Mouse (Mus musculus): ENCODE results near the gene Slc27a3. TPM values are rescaled to one million over a fixed set of nuclear protein-coding genes. Genes with fewer than 3 reads are reported as not detected.

Gene Slc27a3
- polyA plus RNA-seq, 1 experiment from 2014 or later, result 11.0 TPM

DNA sequence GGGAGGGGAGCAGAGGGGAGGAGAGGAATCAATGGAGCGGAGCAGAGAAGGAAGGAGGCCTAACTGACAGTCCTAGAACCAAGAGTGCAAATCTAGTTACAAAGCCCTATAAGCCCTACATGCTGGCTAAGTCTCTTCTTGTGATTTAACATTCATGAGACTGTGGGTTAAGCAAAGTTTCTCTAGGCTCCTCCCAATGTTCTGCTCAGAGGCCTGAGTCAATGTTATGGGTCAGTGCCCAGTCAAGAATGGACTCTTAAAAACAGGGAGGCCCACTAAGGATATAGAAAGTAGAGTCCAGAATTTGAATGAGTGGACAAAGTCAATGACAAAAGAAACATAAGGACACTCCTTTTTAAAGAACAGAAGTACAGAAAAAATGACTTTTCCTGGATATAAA lies 37.8 kb upstream of the Slc27a3 start:
- DNase-seq (ENCODE audit: low spot score) (no peak), ATAC-seq (replicated peaks; ENCODE audit: low FRiP score, low TSS enrichment, low read depth) (no peak)
- H3K9me3 ChIP-seq (ENCODE audit: control insufficient read depth, low read length), result no peaks in the 10 kb centered on the region

DNA sequence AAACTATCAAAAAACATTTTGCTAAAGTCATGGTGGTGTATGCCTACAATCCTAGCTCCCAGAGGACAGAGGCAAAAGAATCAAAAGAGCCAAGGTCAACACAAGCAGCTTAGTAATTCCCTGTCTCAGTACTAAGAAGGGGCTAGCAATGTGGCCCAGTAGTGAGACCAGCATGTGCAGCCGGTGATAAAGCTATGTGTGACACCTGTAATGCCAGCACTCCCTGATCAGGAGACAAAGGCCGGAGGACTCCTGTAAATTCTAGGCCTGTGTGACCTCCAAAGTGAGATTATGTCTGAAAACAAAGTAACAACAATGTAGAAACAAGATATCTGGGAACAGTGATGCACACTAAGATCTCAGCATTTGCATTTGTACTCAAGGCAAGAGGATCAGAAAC lies 35.8 kb upstream of the Slc27a3 start:
- DNase-seq (ENCODE audit: low spot score) (no peak), ATAC-seq (replicated peaks; ENCODE audit: low FRiP score, low TSS enrichment, low read depth) (no peak)
- H3K27ac ChIP-seq (ENCODE audit: low read depth), result no peak overlapping the region
- WGBS, result 87% methylated on average over 2 of the region's 2 CpGs
- H3K4me1 ChIP-seq (replicated peaks; ENCODE audit: control insufficient read depth, insufficient read depth, low read length), result 0 out of 2 replicates have a peak, but pooled peaks cover 1% of the 10 kb centered on the region
- no peak overlapping the region for H3K4me2 ChIP-seq (ENCODE audit: low read length)
- no peak overlapping the region for H3K9ac ChIP-seq (ENCODE audit: low read length)
- no peaks in the 10 kb centered on the region for H3K9me3 ChIP-seq (ENCODE audit: control insufficient read depth, low read length)
- H3K4me3 ChIP-seq (ENCODE audit: low read depth, low read length), result no peak overlapping the region
- H3K27me3 ChIP-seq (replicated peaks; ENCODE audit: control insufficient read depth, insufficient read depth, low read length), result no peaks in the 10 kb centered on the region
- H3K36me3 ChIP-seq (ENCODE audit: control insufficient read depth, insufficient read depth, low read length), result peaks cover 49% of the 10 kb centered on the region

More for the DNA sequence above, 37.8 kb upstream of the Slc27a3 start:
- H3K4me3 ChIP-seq (ENCODE audit: low read depth, low read length), result no peak overlapping the region
- H3K36me3 ChIP-seq (ENCODE audit: control insufficient read depth, insufficient read depth, low read length), result peaks cover 30% of the 10 kb centered on the region
- H3K4me1 ChIP-seq (replicated peaks; ENCODE audit: control insufficient read depth, insufficient read depth, low read length), result peaks cover 21% of the 10 kb centered on the region
- H3K27ac ChIP-seq (ENCODE audit: low read depth), result no peak overlapping the region
- no peak overlapping the region for H3K9ac ChIP-seq (ENCODE audit: low read length)
- no peak overlapping the region for H3K4me2 ChIP-seq (ENCODE audit: low read length)
- 89% methylated on average over 1 of the region's 1 CpGs for WGBS
- H3K27me3 ChIP-seq (replicated peaks; ENCODE audit: control insufficient read depth, insufficient read depth, low read length), result no peaks in the 10 kb centered on the region

GRCm38 (mm10) chr3:90423549-90423948 lies 33.8 kb upstream of the Slc27a3 start:
- Histone ChIP-seq H3K4me2 (ENCODE audit: low read length) (no peak overlapping the region), H3K9ac (ENCODE audit: low read length) (no peak overlapping the region), H3K27me3 (replicated peaks; ENCODE audit: control insufficient read depth, insufficient read depth, low read length) (no peaks in the 10 kb centered on the region), H3K36me3 (ENCODE audit: control insufficient read depth, insufficient read depth, low read length) (peaks cover 56% of the 10 kb centered on the region), H3K9me3 (ENCODE audit: control insufficient read depth, low read length) (no peaks in the 10 kb centered on the region), H3K4me1 (replicated peaks; ENCODE audit: control insufficient read depth, insufficient read depth, low read length) (no peaks in the 10 kb centered on the region), H3K27ac (ENCODE audit: low read depth) (no peak overlapping the region), H3K4me3 (ENCODE audit: low read depth, low read length) (no peak overlapping the region)
- no peak for ATAC-seq (replicated peaks; ENCODE audit: low FRiP score, low TSS enrichment, low read depth)
- no peak for DNase-seq (ENCODE audit: low spot score)

DNA sequence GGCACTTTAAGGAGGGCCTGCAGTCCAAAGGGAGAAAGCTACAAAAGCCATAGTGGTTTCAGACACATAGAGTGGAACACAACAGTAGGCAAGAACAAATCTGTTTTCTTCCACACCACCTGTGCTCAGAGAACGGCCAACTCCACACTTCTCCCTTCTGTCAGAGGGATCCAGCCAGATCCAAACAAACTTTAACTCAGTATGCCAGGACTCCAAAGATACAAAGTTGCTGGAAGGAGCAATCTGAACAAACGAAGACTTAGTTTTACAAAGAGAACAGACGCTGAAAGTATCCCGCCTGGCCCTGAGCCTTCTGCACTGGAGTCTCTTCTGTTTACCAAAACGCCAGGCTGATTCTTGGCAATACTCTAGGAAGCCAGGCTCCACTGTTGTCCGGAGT lies 31.0 kb upstream of the Slc27a3 start:
- DNase-seq (ENCODE audit: low spot score) (no peak), ATAC-seq (replicated peaks; ENCODE audit: low FRiP score, low TSS enrichment, low read depth) (no peak)
- H3K27ac ChIP-seq (ENCODE audit: low read depth), result no peak overlapping the region
- no peaks in the 10 kb centered on the region for H3K4me1 ChIP-seq (replicated peaks; ENCODE audit: control insufficient read depth, insufficient read depth, low read length)
- H3K4me2 ChIP-seq (ENCODE audit: low read length), result no peak overlapping the region
- no peaks in the 10 kb centered on the region for H3K9me3 ChIP-seq (ENCODE audit: control insufficient read depth, low read length)
- WGBS, result 75% methylated on average over 6 of the region's 6 CpGs
- H3K36me3 ChIP-seq (ENCODE audit: control insufficient read depth, insufficient read depth, low read length), result peaks cover 83% of the 10 kb centered on the region
- no peak overlapping the region for H3K4me3 ChIP-seq (ENCODE audit: low read depth, low read length)
- H3K27me3 ChIP-seq (replicated peaks; ENCODE audit: control insufficient read depth, insufficient read depth, low read length), result no peaks in the 10 kb centered on the region
- no peak overlapping the region for H3K9ac ChIP-seq (ENCODE audit: low read length)

- Histone ChIP-seq H3K4me2 (ENCODE audit: low read length) (no peak overlapping the region), H3K9me3 (ENCODE audit: control insufficient read depth, low read length) (no peaks in the 10 kb centered on the region), H3K4me3 (ENCODE audit: low read depth, low read length) (no peak overlapping the region), H3K4me1 (replicated peaks; ENCODE audit: control insufficient read depth, insufficient read depth, low read length) (no peaks in the 10 kb centered on the region), H3K27ac (ENCODE audit: low read depth) (no peak overlapping the region), H3K36me3 (ENCODE audit: control insufficient read depth, insufficient read depth, low read length) (peaks cover 93% of the 10 kb centered on the region), H3K27me3 (replicated peaks; ENCODE audit: control insufficient read depth, insufficient read depth, low read length) (no peaks in the 10 kb centered on the region), H3K9ac (ENCODE audit: low read length) (no peak overlapping the region)
- ATAC-seq (replicated peaks; ENCODE audit: low FRiP score, low TSS enrichment, low read depth) (peak; percentile 61), DNase-seq (ENCODE audit: low spot score) (no peak)
- WGBS, result 31% methylated on average over 3 of the region's 3 CpGs
These were observed 23.3 kb upstream of the Slc27a3 start for GRCm38 (mm10) chr3:90413011-90413396.

DNA sequence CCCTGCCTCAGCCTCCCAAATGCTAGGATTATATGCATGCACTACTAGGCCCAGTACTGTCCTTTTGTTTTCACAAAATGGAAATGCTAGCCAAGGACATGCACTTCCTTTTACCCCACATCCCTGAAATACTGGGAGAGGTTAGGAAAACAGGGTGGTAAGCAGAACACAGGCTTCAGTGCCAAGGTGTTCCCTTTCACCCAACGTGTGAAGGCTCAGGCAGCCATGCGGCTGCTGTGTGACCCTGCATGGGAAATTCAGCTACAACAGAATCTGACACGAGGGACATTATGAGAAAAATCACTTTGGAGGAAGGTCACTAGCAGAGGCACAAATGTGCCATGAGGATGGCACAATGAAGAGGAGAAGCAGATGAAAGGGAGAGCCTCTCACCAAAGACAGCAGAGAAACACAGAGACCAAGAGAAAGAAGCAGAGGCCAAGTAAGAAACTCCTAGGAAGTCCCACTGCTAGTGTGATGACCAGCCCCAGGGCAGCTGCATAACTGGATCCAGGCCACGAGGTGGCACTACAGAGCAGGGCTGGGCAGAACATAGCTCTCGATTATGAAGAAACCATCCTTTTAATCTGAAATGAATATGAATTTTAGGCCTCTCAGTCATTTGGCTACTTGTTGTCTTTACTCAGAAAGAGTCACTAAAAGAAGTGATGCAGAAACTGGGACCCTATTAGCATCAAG lies 22.7 kb upstream of the Slc27a3 start:
- H3K4me1 ChIP-seq (replicated peaks; ENCODE audit: control insufficient read depth, insufficient read depth, low read length), result no peaks in the 10 kb centered on the region
- 45% methylated on average over 5 of the region's 5 CpGs for WGBS
- DNase-seq (ENCODE audit: low spot score) (peak; percentile 85), ATAC-seq (replicated peaks; ENCODE audit: low FRiP score, low TSS enrichment, low read depth) (no peak)
- no peak overlapping the region for H3K4me3 ChIP-seq (ENCODE audit: low read depth, low read length)
- H3K4me2 ChIP-seq (ENCODE audit: low read length), result no peak overlapping the region
- peaks cover 93% of the 10 kb centered on the region for H3K36me3 ChIP-seq (ENCODE audit: control insufficient read depth, insufficient read depth, low read length)
- H3K27ac ChIP-seq (ENCODE audit: low read depth), result no peak overlapping the region
- H3K9ac ChIP-seq (ENCODE audit: low read length), result no peak overlapping the region
- no peaks in the 10 kb centered on the region for H3K27me3 ChIP-seq (replicated peaks; ENCODE audit: control insufficient read depth, insufficient read depth, low read length)
- no peaks in the 10 kb centered on the region for H3K9me3 ChIP-seq (ENCODE audit: control insufficient read depth, low read length)

DNA sequence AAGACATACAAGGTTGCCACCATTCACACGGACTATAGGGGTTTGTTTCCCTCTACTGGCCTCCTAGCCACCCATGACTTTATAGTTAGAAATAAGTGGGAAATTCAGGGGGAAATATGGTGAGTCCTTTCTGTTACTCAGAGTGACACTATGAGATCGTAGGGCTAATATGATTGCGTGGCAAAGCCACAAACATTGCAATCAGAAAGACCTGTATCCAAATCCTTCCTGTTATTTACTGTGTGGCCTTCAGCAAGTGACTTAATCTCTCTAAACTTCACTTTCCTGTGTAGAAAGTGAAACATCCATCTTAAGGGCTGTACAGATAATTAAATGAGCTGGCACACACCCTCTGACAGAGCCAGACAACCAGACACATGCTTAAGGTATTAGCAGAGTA lies 19.0 kb upstream of the Slc27a3 start:
- no peaks in the 10 kb centered on the region for H3K27me3 ChIP-seq (replicated peaks; ENCODE audit: control insufficient read depth, insufficient read depth, low read length)
- DNase-seq (ENCODE audit: low spot score) (no peak), ATAC-seq (replicated peaks; ENCODE audit: low FRiP score, low TSS enrichment, low read depth) (no peak)
- no peaks in the 10 kb centered on the region for H3K4me1 ChIP-seq (replicated peaks; ENCODE audit: control insufficient read depth, insufficient read depth, low read length)
- H3K4me3 ChIP-seq (ENCODE audit: low read depth, low read length), result no peak overlapping the region
- H3K4me2 ChIP-seq (ENCODE audit: low read length), result no peak overlapping the region
- no peak overlapping the region for H3K9ac ChIP-seq (ENCODE audit: low read length)
- H3K27ac ChIP-seq (ENCODE audit: low read depth), result no peak overlapping the region
- 93% methylated on average over 3 of the region's 3 CpGs for WGBS
- H3K9me3 ChIP-seq (ENCODE audit: control insufficient read depth, low read length), result no peaks in the 10 kb centered on the region
- peaks cover 94% of the 10 kb centered on the region for H3K36me3 ChIP-seq (ENCODE audit: control insufficient read depth, insufficient read depth, low read length)

DNA sequence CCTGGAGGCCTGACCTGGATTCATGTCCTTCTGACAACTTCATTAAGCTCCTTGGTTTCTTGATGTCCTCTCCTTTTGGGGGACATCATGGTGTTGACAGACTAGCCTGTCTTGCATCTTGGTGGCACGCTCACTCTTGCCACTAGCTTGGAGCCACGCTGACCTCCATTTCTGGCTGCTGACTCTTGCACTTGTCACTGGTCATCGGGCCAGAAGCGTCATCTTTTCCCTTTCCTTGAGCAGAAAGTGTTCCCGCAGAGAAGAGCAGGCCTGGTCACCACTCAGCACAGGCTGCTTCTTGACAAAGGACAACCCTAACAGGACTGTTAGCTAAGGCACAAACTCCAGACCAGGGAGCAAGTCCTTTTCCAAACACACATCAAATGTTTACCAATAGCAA lies 16.7 kb upstream of the Slc27a3 start:
- WGBS, result 96% methylated on average over 5 of the region's 5 CpGs
- DNase-seq (ENCODE audit: low spot score), result no peak
- no peak overlapping the region for H3K27ac ChIP-seq (ENCODE audit: low read depth)
- ATAC-seq (replicated peaks; ENCODE audit: low FRiP score, low TSS enrichment, low read depth), result no peak
- no peak overlapping the region for H3K9ac ChIP-seq (ENCODE audit: low read length)
- H3K4me1 ChIP-seq (replicated peaks; ENCODE audit: control insufficient read depth, insufficient read depth, low read length), result no peaks in the 10 kb centered on the region
- no peaks in the 10 kb centered on the region for H3K9me3 ChIP-seq (ENCODE audit: control insufficient read depth, low read length)
- peaks cover 100% of the 10 kb centered on the region for H3K36me3 ChIP-seq (ENCODE audit: control insufficient read depth, insufficient read depth, low read length)
- no peak overlapping the region for H3K4me2 ChIP-seq (ENCODE audit: low read length)
- H3K4me3 ChIP-seq (ENCODE audit: low read depth, low read length), result no peak overlapping the region
- no peaks in the 10 kb centered on the region for H3K27me3 ChIP-seq (replicated peaks; ENCODE audit: control insufficient read depth, insufficient read depth, low read length)

DNA sequence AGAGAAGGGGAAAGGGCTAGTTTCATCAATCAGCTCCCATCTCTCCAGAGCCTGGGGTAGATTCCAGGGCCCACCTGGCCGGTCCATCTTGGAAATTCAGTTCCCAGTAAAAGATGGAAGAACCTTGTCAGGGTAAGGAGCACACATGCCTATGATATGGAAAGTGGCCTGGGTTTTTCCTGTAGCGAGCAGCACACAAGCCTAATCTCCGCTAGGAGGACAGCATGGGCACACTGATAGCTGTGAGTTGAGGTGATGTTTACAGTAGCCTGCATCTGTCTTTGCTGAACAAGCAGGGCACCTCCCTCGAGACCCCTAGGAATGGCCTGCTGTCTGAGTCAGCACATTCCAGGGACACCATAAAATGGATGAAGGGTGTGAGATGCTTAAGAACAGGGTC lies 14.9 kb upstream of the Slc27a3 start:
- H3K36me3 ChIP-seq (ENCODE audit: control insufficient read depth, insufficient read depth, low read length), result peaks cover 100% of the 10 kb centered on the region
- 49% methylated on average over 4 of the region's 4 CpGs for WGBS

More for the DNA sequence above, 14.9 kb upstream of the Slc27a3 start:
- no peak overlapping the region for H3K27ac ChIP-seq (ENCODE audit: low read depth)
- no peak overlapping the region for H3K9ac ChIP-seq (ENCODE audit: low read length)
- no peak overlapping the region for H3K4me3 ChIP-seq (ENCODE audit: low read depth, low read length)
- no peak for DNase-seq (ENCODE audit: low spot score)
- no peak for ATAC-seq (replicated peaks; ENCODE audit: low FRiP score, low TSS enrichment, low read depth)
- H3K4me2 ChIP-seq (ENCODE audit: low read length), result no peak overlapping the region
- H3K27me3 ChIP-seq (replicated peaks; ENCODE audit: control insufficient read depth, insufficient read depth, low read length), result no peaks in the 10 kb centered on the region
- no peaks in the 10 kb centered on the region for H3K9me3 ChIP-seq (ENCODE audit: control insufficient read depth, low read length)
- H3K4me1 ChIP-seq (replicated peaks; ENCODE audit: control insufficient read depth, insufficient read depth, low read length), result no peaks in the 10 kb centered on the region

All from intestine, embryonic 14.5 days (tissue).